ENCODE assay signal across 12 mouse cellular contexts in the genomic region with DNA sequence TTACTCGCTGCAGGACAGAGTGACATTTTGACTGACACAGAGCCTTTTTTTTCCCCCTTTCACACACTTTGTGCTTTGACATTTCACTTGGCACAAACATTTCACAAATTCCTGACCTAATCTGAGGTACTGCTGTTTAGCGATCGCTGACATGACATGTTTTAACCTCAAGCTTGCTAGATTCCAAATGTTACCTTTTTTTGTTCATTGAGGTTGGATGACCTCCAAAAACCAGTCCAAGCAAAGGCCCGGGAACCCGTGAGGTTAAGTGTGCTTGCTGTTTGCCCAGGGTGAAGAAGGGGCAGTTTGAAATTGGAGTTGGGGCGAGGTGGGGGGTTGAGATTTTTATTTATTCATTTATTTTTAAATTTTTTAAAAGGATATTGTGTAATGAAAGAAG.
"Had no signal": no experiment of that assay in that cellular context is flagged by ENCODE, and none has a peak within 500 bp of the region (broad histone marks: within the 10 kb centered on the region; RNA-seq: fewer than 3 reads in every experiment).

No protein-coding gene starts in this region.

- H3K4me3 ChIP-seq: left cerebral cortex, adult 2 months; limb, embryonic 10.5 days; midbrain, embryonic 13.5 days; stomach, embryonic 15.5 days had no signal

- ATAC-seq: intestine, postnatal 0 days; lung, postnatal 0 days; midbrain, embryonic 13.5 days had no signal

- DNase-seq: lung, adult 2 months; lung, postnatal 36 days; right cerebral cortex, postnatal 14 days; thymus, adult 2 months; thymus, postnatal 25 days had no signal

- H3K9me3 ChIP-seq: limb, embryonic 10.5 days; midbrain, embryonic 13.5 days; stomach, embryonic 15.5 days had no signal

- H3K36me3 ChIP-seq: limb, embryonic 10.5 days; midbrain, embryonic 13.5 days; stomach, embryonic 15.5 days had no signal

- H3K4me1 ChIP-seq: midbrain, embryonic 13.5 days; stomach, embryonic 15.5 days had no signal

- H3K4me2 ChIP-seq: midbrain, embryonic 13.5 days; stomach, embryonic 15.5 days had no signal

- H3K27me3 ChIP-seq: midbrain, embryonic 13.5 days; stomach, embryonic 15.5 days had no signal

- H3K9ac ChIP-seq: liver, embryonic 14.5 days; midbrain, embryonic 13.5 days; stomach, embryonic 15.5 days had no signal

- H3K27ac ChIP-seq: left cerebral cortex, adult 2 months; limb, embryonic 10.5 days; liver, embryonic 14.5 days; midbrain, embryonic 13.5 days; stomach, embryonic 15.5 days had no signal
